ENCODE assay signal across 8 mouse cellular contexts in the genomic region with DNA sequence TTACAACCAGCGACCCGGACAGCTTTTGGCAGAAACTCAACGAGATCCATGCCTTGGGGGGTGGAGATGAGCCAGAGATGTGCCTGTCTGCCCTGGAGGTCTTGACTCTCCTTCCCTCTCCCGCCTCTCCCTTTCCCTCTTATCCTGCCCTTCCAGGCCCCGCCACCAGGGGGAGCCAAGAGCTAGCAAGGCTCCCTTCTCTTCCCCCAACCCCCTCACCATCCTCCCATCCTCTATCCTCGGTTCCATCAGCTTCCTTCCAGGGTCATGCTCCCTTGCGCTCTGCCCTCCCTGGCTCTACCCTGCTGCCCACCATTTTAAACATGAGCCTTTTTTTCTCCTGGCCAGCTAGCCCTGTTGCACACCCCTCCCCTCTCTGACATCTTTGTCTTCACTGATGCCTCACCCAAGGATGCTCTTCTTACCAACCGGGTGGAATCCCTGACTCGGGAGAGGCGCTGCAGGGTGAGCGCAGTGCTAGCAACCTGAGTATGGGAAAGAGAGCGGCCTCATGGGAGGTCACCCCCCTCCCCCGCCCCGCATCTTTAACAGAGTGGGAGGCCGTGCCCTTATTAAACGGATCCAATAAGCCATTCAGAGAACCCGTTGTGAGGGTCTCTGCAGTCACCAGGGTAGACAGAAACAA. TPM values are rescaled to one million over a fixed set of nuclear protein-coding genes. Genes with fewer than 3 reads are reported as not detected.
DNase-seq lines count a peak whose midpoint lies in the region; ATAC-seq and TF ChIP-seq lines count a peak whose summit lies in the region.

No protein-coding gene starts in this region.

- H3K79me2 ChIP-seq in liver, adult 2 months (ENCODE audit: control insufficient read depth, insufficient read depth, low read length) = no peaks in the 10 kb centered on the region

- H3K36me3 ChIP-seq in heart, embryonic 11.5 days (ENCODE audit: control insufficient read depth, insufficient read depth, low read length) = peaks cover under 1% of the 10 kb centered on the region; the same call in 1 of the 2 replicates
- peaks cover 1% of the 10 kb centered on the region; the same call in 1 of the 2 replicates for H3K36me3 ChIP-seq in kidney, embryonic 16.5 days (ENCODE audit: insufficient read depth, low read length)
- H3K36me3 ChIP-seq in liver, adult 2 months (ENCODE audit: control insufficient read depth, insufficient read depth, low read length) = no peaks in the 10 kb centered on the region
- H3K36me3 ChIP-seq in stomach, embryonic 15.5 days = no peaks in the 10 kb centered on the region

- no peak for TF ChIP-seq POLR2A in bone marrow macrophage, adult 2 months (IDR thresholded peaks at IDR 0.05; ENCODE audit: borderline replicate concordance, low read depth, low read length)
- no peak for TF ChIP-seq POLR2A in embryonic fibroblast, embryonic 13.5 days (IDR thresholded peaks at IDR 0.05; ENCODE audit: low read depth, low read length)
- TF ChIP-seq POLR2A in liver, adult 2 months (IDR thresholded peaks at IDR 0.05; ENCODE audit: extremely low read depth, insufficient read depth, low read length) = no peak

- peaks cover 26% of the 10 kb centered on the region for H3K4me1 ChIP-seq in bone marrow macrophage, adult 2 months (ENCODE audit: control insufficient read depth, insufficient read depth, low read length)
- H3K4me1 ChIP-seq in embryonic fibroblast, embryonic 13.5 days (ENCODE audit: control insufficient read depth, insufficient read depth, low read length) = no peaks in the 10 kb centered on the region
- H3K4me1 ChIP-seq in heart, embryonic 11.5 days (ENCODE audit: control insufficient read depth, insufficient read depth, low read length) = peaks cover 26% of the 10 kb centered on the region
- peaks cover 17% of the 10 kb centered on the region for H3K4me1 ChIP-seq in kidney, embryonic 16.5 days (ENCODE audit: insufficient read depth, low read length)
- no peaks in the 10 kb centered on the region for H3K4me1 ChIP-seq in liver, adult 2 months (ENCODE audit: control insufficient read depth, insufficient read depth, low read length)
- H3K4me1 ChIP-seq in stomach, embryonic 15.5 days = peaks cover 41% of the 10 kb centered on the region

- WGBS in heart, embryonic 11.5 days (ENCODE audit: insufficient replicate concordance) = 6% methylated on average over 17 of the region's 17 CpGs
- WGBS in kidney, embryonic 16.5 days = 10% methylated on average over 17 of the region's 17 CpGs
- 21% methylated on average over 17 of the region's 17 CpGs for WGBS in liver, adult 2 months
- WGBS in stomach, embryonic 15.5 days = 12% methylated on average over 17 of the region's 17 CpGs

- ATAC-seq in heart, embryonic 11.5 days (replicated peaks; ENCODE audit: insufficient number of reproducible peaks, low FRiP score, low TSS enrichment) = peak; percentile 39; the same call in 1 of the 2 replicates
- peak; percentile 62 for ATAC-seq in kidney, embryonic 16.5 days (ENCODE audit: low FRiP score, low TSS enrichment)
- ATAC-seq in stomach, embryonic 15.5 days (ENCODE audit: insufficient read depth, low FRiP score, low read depth) = peak; percentile 32; the same call in 1 of the 2 replicates

- peak; percentile 93 to 95 for DNase-seq in B cell, adult 2 months
- DNase-seq in liver, adult 2 months (ENCODE audit: extremely low read depth, low read depth, low spot score) = peak; percentile 13
- DNase-seq in neural tube, embryonic 10.5 days (ENCODE audit: extremely low spot score, low spot score) = peak; percentile 97

- H3K9me3 ChIP-seq in heart, embryonic 11.5 days (replicated peaks; ENCODE audit: control insufficient read depth, low read length) = no peaks in the 10 kb centered on the region
- no peaks in the 10 kb centered on the region for H3K9me3 ChIP-seq in kidney, embryonic 16.5 days (ENCODE audit: low read length)
- no peaks in the 10 kb centered on the region for H3K9me3 ChIP-seq in stomach, embryonic 15.5 days

- no peaks in the 10 kb centered on the region for H3K27me3 ChIP-seq in heart, embryonic 11.5 days (ENCODE audit: control insufficient read depth, insufficient read depth, low read length)
- H3K27me3 ChIP-seq in kidney, embryonic 16.5 days (ENCODE audit: insufficient read depth, low read length) = no peaks in the 10 kb centered on the region
- H3K27me3 ChIP-seq in liver, adult 2 months (ENCODE audit: control insufficient read depth, insufficient read depth, low read length) = no peaks in the 10 kb centered on the region
- no peaks in the 10 kb centered on the region for H3K27me3 ChIP-seq in stomach, embryonic 15.5 days (replicated peaks)

- no peak overlapping the region for H3K9ac ChIP-seq in heart, embryonic 11.5 days (ENCODE audit: low read depth, low read length)
- H3K9ac ChIP-seq in kidney, embryonic 16.5 days (replicated peaks; ENCODE audit: low read length) = no peak overlapping the region; the same call in 1 of the 2 replicates
- 0 out of 2 replicates have a peak overlapping the region, but pooled peaks have one; percentile 4 for H3K9ac ChIP-seq in liver, adult 2 months (ENCODE audit: low read depth, low read length)
- H3K9ac ChIP-seq in stomach, embryonic 15.5 days = no peak overlapping the region

- H3K4me2 ChIP-seq in heart, embryonic 11.5 days = peak overlapping the region; percentile 53
- peak overlapping the region; percentile 37 for H3K4me2 ChIP-seq in kidney, embryonic 16.5 days (replicated peaks; ENCODE audit: low read depth, low read length)
- peak overlapping the region; percentile 38 for H3K4me2 ChIP-seq in stomach, embryonic 15.5 days

- no peak overlapping the region for H3K4me3 ChIP-seq in bone marrow macrophage, adult 2 months (ENCODE audit: insufficient read depth, low read length)
- H3K4me3 ChIP-seq in embryonic fibroblast, embryonic 13.5 days (ENCODE audit: insufficient read depth, low read length) = no peak overlapping the region
- H3K4me3 ChIP-seq in heart, embryonic 11.5 days (ENCODE audit: low read depth, low read length) = no peak overlapping the region
- no peak overlapping the region for H3K4me3 ChIP-seq in kidney, embryonic 16.5 days (ENCODE audit: low read length)
- H3K4me3 ChIP-seq in liver, adult 2 months (ENCODE audit: insufficient read depth, low read depth, low read length) = no peak overlapping the region
- 0 out of 2 replicates have a peak overlapping the region, but pooled peaks have one; percentile 1 for H3K4me3 ChIP-seq in stomach, embryonic 15.5 days (replicated peaks)

- peak; percentile 92 for TF ChIP-seq CTCF in bone marrow macrophage, adult 2 months (IDR thresholded peaks at IDR 0.05; ENCODE audit: low read depth, low read length)
- peak; percentile 93 for TF ChIP-seq CTCF in embryonic fibroblast, embryonic 13.5 days (IDR thresholded peaks at IDR 0.05; ENCODE audit: borderline replicate concordance, insufficient read depth, low read length)
- peak; percentile 99 for TF ChIP-seq CTCF in liver, adult 2 months (IDR thresholded peaks at IDR 0.05; ENCODE audit: low read depth, low read length)

- H3K27ac ChIP-seq in bone marrow macrophage, adult 2 months (ENCODE audit: insufficient read depth, low read depth, low read length) = no peak overlapping the region
- no peak overlapping the region for H3K27ac ChIP-seq in embryonic fibroblast, embryonic 13.5 days (ENCODE audit: insufficient read depth, low read length)
- peak overlapping the region; percentile 77 for H3K27ac ChIP-seq in heart, embryonic 11.5 days (ENCODE audit: low read depth, low read length)
- H3K27ac ChIP-seq in kidney, embryonic 16.5 days (ENCODE audit: low read length) = peak overlapping the region; percentile 84
- peak overlapping the region; percentile 73 for H3K27ac ChIP-seq in liver, adult 2 months (replicated peaks; ENCODE audit: insufficient read depth, low read depth, low read length)
- 0 out of 2 replicates have a peak overlapping the region, but pooled peaks have one; percentile 5 for H3K27ac ChIP-seq in stomach, embryonic 15.5 days

RNA-seq across cellular contexts. Expression of gene Vwa7, which starts 4.9 kb away (rescaled TPM):
- 0.31 and 0.34 TPM in 2 replicates for polyA plus RNA-seq in bone marrow macrophage, adult 2 months (2012; ENCODE audit: insufficient read depth, insufficient read length, missing spikeins)
- 0.12 and 0.26 TPM in 2 replicates for polyA plus RNA-seq in embryonic fibroblast, embryonic 13.5 days (2011; ENCODE audit: insufficient read length, low read depth, missing spikeins)
- 0.20 and 0.27 TPM in 2 replicates for polyA plus RNA-seq in heart, embryonic 11.5 days (2014; fragmentation: Nextera tagmentation; extraction: Ambion mirVana)
- 0.21 and 0.31 TPM in 2 replicates for polyA plus RNA-seq in kidney, embryonic 16.5 days (2015; fragmentation: Nextera tagmentation; extraction: Ambion mirVana)
- 0.07 and 0.09 TPM in 2 replicates for total RNA-seq in liver, adult 2 months (2014; rRNA removed)
- polyA plus RNA-seq in liver, adult 2 months (2012; rRNA removed) = 0.16 and 0.27 TPM in 2 replicates
- 0.31 TPM in 2 replicates for polyA plus RNA-seq in stomach, embryonic 15.5 days (2015; fragmentation: Nextera tagmentation; extraction: Ambion mirVana)

RNA-seq across cellular contexts. Expression of gene Sapcd1, which starts 6.5 kb away (rescaled TPM):
- not detected in 2 replicates for polyA plus RNA-seq in bone marrow macrophage, adult 2 months (2012; ENCODE audit: insufficient read depth, insufficient read length, missing spikeins)
- polyA plus RNA-seq in embryonic fibroblast, embryonic 13.5 days (2011; ENCODE audit: insufficient read length, low read depth, missing spikeins) = not detected in 2 replicates
- 1.8 and 2.1 TPM in 2 replicates for polyA plus RNA-seq in heart, embryonic 11.5 days (2014; fragmentation: Nextera tagmentation; extraction: Ambion mirVana)
- 5.7 and 7.1 TPM in 2 replicates for polyA plus RNA-seq in kidney, embryonic 16.5 days (2015; fragmentation: Nextera tagmentation; extraction: Ambion mirVana)
- total RNA-seq in liver, adult 2 months (2014; rRNA removed) = 0.54 TPM in 1 of 2 replicates, not detected in the other
- 0.66 TPM in 1 of 2 replicates, not detected in the other for polyA plus RNA-seq in liver, adult 2 months (2012; rRNA removed)
- polyA plus RNA-seq in stomach, embryonic 15.5 days (2015; fragmentation: Nextera tagmentation; extraction: Ambion mirVana) = 13.2 and 14.8 TPM in 2 replicates

RNA-seq across cellular contexts. Expression of gene Vars, which starts 20.5 kb away (rescaled TPM):
- polyA plus RNA-seq in bone marrow macrophage, adult 2 months (2012; ENCODE audit: insufficient read depth, insufficient read length, missing spikeins) = 28.4 and 35.2 TPM in 2 replicates
- 81.3 and 85.7 TPM in 2 replicates for polyA plus RNA-seq in embryonic fibroblast, embryonic 13.5 days (2011; ENCODE audit: insufficient read length, low read depth, missing spikeins)
- polyA plus RNA-seq in heart, embryonic 11.5 days (2014; fragmentation: Nextera tagmentation; extraction: Ambion mirVana) = 55.7 and 59.7 TPM in 2 replicates
- polyA plus RNA-seq in kidney, embryonic 16.5 days (2015; fragmentation: Nextera tagmentation; extraction: Ambion mirVana) = 132 and 137 TPM in 2 replicates
- total RNA-seq in liver, adult 2 months (2014; rRNA removed) = 11.8 and 27.5 TPM in 2 replicates
- polyA plus RNA-seq in liver, adult 2 months (2012; rRNA removed) = 39.8 and 52.7 TPM in 2 replicates
- 119 and 124 TPM in 2 replicates for polyA plus RNA-seq in stomach, embryonic 15.5 days (2015; fragmentation: Nextera tagmentation; extraction: Ambion mirVana)

RNA-seq across cellular contexts. Expression of gene Msh5, which starts 25.3 kb away (rescaled TPM):
- polyA plus RNA-seq in bone marrow macrophage, adult 2 months (2012; ENCODE audit: insufficient read depth, insufficient read length, missing spikeins) = 2.4 and 3.2 TPM in 2 replicates
- polyA plus RNA-seq in embryonic fibroblast, embryonic 13.5 days (2011; ENCODE audit: insufficient read length, low read depth, missing spikeins) = 1.2 and 2.8 TPM in 2 replicates
- 4.4 and 4.6 TPM in 2 replicates for polyA plus RNA-seq in heart, embryonic 11.5 days (2014; fragmentation: Nextera tagmentation; extraction: Ambion mirVana)
- polyA plus RNA-seq in kidney, embryonic 16.5 days (2015; fragmentation: Nextera tagmentation; extraction: Ambion mirVana) = 4.5 and 6.9 TPM in 2 replicates
- total RNA-seq in liver, adult 2 months (2014; rRNA removed) = 1.0 and 2.0 TPM in 2 replicates
- 1.1 and 3.9 TPM in 2 replicates for polyA plus RNA-seq in liver, adult 2 months (2012; rRNA removed)
- polyA plus RNA-seq in stomach, embryonic 15.5 days (2015; fragmentation: Nextera tagmentation; extraction: Ambion mirVana) = 3.8 and 4.8 TPM in 2 replicates

RNA-seq across cellular contexts. Expression of gene Clic1, which starts 28.5 kb away (rescaled TPM):
- polyA plus RNA-seq in bone marrow macrophage, adult 2 months (2012; ENCODE audit: insufficient read depth, insufficient read length, missing spikeins) = 357 and 381 TPM in 2 replicates
- polyA plus RNA-seq in embryonic fibroblast, embryonic 13.5 days (2011; ENCODE audit: insufficient read length, low read depth, missing spikeins) = 266 and 360 TPM in 2 replicates
- 86.4 and 228 TPM in 2 replicates for polyA plus RNA-seq in heart, embryonic 11.5 days (2014; fragmentation: Nextera tagmentation; extraction: Ambion mirVana)
- polyA plus RNA-seq in kidney, embryonic 16.5 days (2015; fragmentation: Nextera tagmentation; extraction: Ambion mirVana) = 341 and 345 TPM in 2 replicates
- 15.9 and 20.3 TPM in 2 replicates for total RNA-seq in liver, adult 2 months (2014; rRNA removed)
- 12.2 and 16.8 TPM in 2 replicates for polyA plus RNA-seq in liver, adult 2 months (2012; rRNA removed)
- 361 and 363 TPM in 2 replicates for polyA plus RNA-seq in stomach, embryonic 15.5 days (2015; fragmentation: Nextera tagmentation; extraction: Ambion mirVana)

Comparison
In these comparisons a context has a peak if more than half of its experiments do, and no peak if none do; other contexts are left out.
1. DNase-seq: peak in every context shown above with its lines; median percentile 97 in neural tube, embryonic 10.5 days; 94 in B cell, adult 2 months; 13 in liver, adult 2 months.
2. H3K27ac ChIP-seq: peak in heart, embryonic 11.5 days (single experiment), kidney, embryonic 16.5 days (single experiment), liver, adult 2 months (single experiment) and stomach, embryonic 15.5 days (single experiment); none in bone marrow macrophage, adult 2 months (single experiment) and embryonic fibroblast, embryonic 13.5 days (single experiment).
3. Peak in every context shown above with its lines, with median percentiles within 50 percentile points of each other: CTCF ChIP-seq, ATAC-seq and H3K4me2 ChIP-seq.